Mouse (Mus musculus): ENCODE results near the gene Trim45. TPM values are rescaled to one million over a fixed set of nuclear protein-coding genes. Genes with fewer than 3 reads are reported as not detected.
A peak's percentile ranks its signal among the peaks of the same experiment; 100 is the strongest.

The Trim45 gene
- polyA plus RNA-seq, 1 experiment: 4.6 TPM

DNA sequence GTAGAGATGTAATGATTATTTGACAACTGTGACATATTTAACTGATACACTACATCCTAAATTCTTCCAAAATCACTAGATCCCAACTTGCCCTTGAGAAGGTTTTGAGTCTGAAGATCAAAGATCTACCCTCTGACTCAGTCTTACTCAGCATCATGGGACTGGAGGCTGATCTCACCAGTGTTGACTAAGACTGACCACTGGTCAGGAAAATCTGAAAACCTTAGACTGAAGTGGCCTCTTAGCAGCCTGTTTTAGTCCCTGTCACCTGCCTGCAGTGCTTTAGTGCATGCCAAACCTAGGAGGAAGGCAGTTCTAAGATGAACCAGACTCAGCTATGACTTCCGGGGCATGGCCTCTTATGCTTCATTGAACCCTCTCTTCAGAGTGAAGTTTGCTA is 32.8 kb upstream of the Trim45 start:
- H3K4me2 ChIP-seq (ENCODE audit: low read depth): no peak overlapping the region
- no peaks in the 10 kb centered on the region for H3K27me3 ChIP-seq (ENCODE audit: control insufficient read depth, insufficient read depth, insufficient read length)
- no peaks in the 10 kb centered on the region for H3K79me2 ChIP-seq (ENCODE audit: control insufficient read depth, insufficient read depth)
- TF ChIP-seq TCF3 (IDR thresholded peaks at IDR 0.05; ENCODE audit: insufficient read length, low read depth) (no peak), POLR2A (IDR thresholded peaks at IDR 0.05; ENCODE audit: insufficient read length, low read depth) (no peak), POLR2AphosphoS2 (IDR thresholded peaks at IDR 0.05; ENCODE audit: insufficient read length, low read depth) (no peak), TCF12 (IDR thresholded peaks at IDR 0.05; ENCODE audit: insufficient read depth, poor library complexity, severe bottlenecking) (no peak), REST (IDR thresholded peaks at IDR 0.05; ENCODE audit: insufficient read depth, insufficient read length) (no peak), E2F4 (IDR thresholded peaks at IDR 0.05; ENCODE audit: insufficient read depth) (no peak), MYOD1 (IDR thresholded peaks at IDR 0.05; ENCODE audit: control insufficient read depth in 1 of 3, insufficient read length in 2 of 3, low read depth in 2 of 3) (no peak)
- H3K36me3 ChIP-seq (ENCODE audit: control insufficient read depth, insufficient read depth): no peaks in the 10 kb centered on the region
- H3K4me3 ChIP-seq: no peak overlapping the region
- no peak overlapping the region for H3ac ChIP-seq (ENCODE audit: control insufficient read depth, insufficient read length)

- Histone ChIP-seq H3K79me2 (ENCODE audit: control insufficient read depth, insufficient read depth) (no peaks in the 10 kb centered on the region), H3K4me3 (no peak overlapping the region), H3K36me3 (ENCODE audit: control insufficient read depth, insufficient read depth) (no peaks in the 10 kb centered on the region), H3K27me3 (ENCODE audit: control insufficient read depth, insufficient read depth, insufficient read length) (no peaks in the 10 kb centered on the region), H3ac (ENCODE audit: control insufficient read depth, insufficient read length) (no peak overlapping the region), H3K4me2 (ENCODE audit: low read depth) (peak overlapping the region; percentile 47)
- TF ChIP-seq TCF3 (IDR thresholded peaks at IDR 0.05; ENCODE audit: insufficient read length, low read depth) (no peak), USF1 (IDR thresholded peaks at IDR 0.05; ENCODE audit: low read depth) (no peak), MAX (IDR thresholded peaks at IDR 0.05; ENCODE audit: low read depth) (no peak), MYOD1 (IDR thresholded peaks at IDR 0.05; ENCODE audit: control insufficient read depth in 1 of 3, insufficient read length in 2 of 3, low read depth in 2 of 3) (no peak), E2F4 (IDR thresholded peaks at IDR 0.05; ENCODE audit: insufficient read depth) (no peak), POLR2AphosphoS2 (IDR thresholded peaks at IDR 0.05; ENCODE audit: insufficient read length, low read depth) (no peak), SRF (IDR thresholded peaks at IDR 0.05; ENCODE audit: control insufficient read depth, insufficient read length, low read depth) (no peak), REST (IDR thresholded peaks at IDR 0.05; ENCODE audit: insufficient read depth, insufficient read length) (no peak), POLR2A (IDR thresholded peaks at IDR 0.05; ENCODE audit: insufficient read length, low read depth) (no peak), TCF12 (IDR thresholded peaks at IDR 0.05; ENCODE audit: insufficient read depth, poor library complexity, severe bottlenecking) (no peak), MYOG (IDR thresholded peaks at IDR 0.05; ENCODE audit: control insufficient read depth in 1 of 3, insufficient read depth in 1 of 3, insufficient read length in 2 of 3, low read depth in 2 of 3) (no peak), CEBPB (IDR thresholded peaks at IDR 0.05; ENCODE audit: insufficient read depth, poor library complexity, severe bottlenecking) (no peak)
Observed at GRCm38 (mm10) chr3:100890406-100890805, 31.6 kb upstream of the Trim45 start.

DNA sequence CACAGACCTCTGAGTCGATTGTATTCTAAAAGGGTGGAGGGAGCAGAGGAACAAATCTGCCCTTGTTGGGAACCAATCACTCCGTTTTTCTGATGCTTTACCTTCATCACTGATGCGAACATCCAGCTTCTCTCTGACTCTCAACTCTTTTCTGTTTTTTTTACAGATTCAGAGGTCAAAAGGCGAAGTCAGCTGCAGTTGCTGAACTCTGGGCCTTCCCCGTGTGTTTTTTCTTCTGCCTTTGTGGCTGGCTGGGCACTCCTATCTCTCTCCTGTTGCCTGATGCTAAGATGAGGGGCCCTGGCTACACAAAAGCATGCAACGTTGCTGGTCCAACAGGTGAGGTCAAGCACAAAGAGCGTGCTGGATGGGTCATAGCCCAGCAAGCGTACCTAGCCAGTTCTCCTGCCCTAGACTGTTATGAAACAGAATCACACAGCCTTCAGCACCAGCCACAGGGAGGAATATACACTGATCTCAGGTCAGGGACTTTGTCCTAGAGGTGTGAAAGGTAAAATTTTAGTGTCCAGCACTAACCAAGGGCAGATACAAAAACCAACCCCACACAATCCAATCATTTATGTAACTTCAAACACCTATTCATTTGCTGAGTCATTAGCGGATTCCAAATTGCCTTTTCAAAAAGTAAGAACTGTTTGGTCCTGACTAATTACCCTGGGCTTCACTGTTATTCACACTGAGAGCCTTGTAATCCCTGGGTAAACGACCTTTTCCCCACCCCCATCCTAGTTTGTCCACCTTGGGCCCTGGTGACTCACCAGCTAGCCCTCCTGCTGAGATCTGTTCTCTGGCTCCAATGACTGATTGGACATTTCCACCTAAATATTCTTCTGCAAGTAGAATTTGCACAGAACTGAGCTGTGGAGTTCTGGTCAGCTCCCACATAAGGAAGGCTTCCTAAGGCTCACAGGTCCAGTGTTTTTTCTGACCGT is 29.3 kb upstream of the Trim45 start:
- no peaks in the 10 kb centered on the region for H3K79me2 ChIP-seq (ENCODE audit: control insufficient read depth, insufficient read depth)
- no peak overlapping the region for H3ac ChIP-seq (ENCODE audit: control insufficient read depth, insufficient read length)
- H3K4me3 ChIP-seq: no peak overlapping the region
- no peaks in the 10 kb centered on the region for H3K27me3 ChIP-seq (ENCODE audit: control insufficient read depth, insufficient read depth, insufficient read length)
- H3K4me2 ChIP-seq (ENCODE audit: low read depth): no peak overlapping the region
- H3K36me3 ChIP-seq (ENCODE audit: control insufficient read depth, insufficient read depth): no peaks in the 10 kb centered on the region
- no peak for TF ChIP-seq TCF3 (IDR thresholded peaks at IDR 0.05; ENCODE audit: insufficient read length, low read depth)
- no peak for TF ChIP-seq USF1 (IDR thresholded peaks at IDR 0.05; ENCODE audit: low read depth)
- no peak for TF ChIP-seq MAX (IDR thresholded peaks at IDR 0.05; ENCODE audit: low read depth)
- TF ChIP-seq MYOG (IDR thresholded peaks at IDR 0.05; ENCODE audit: control insufficient read depth in 1 of 3, insufficient read depth in 1 of 3, insufficient read length in 2 of 3, low read depth in 2 of 3): no peak
- TF ChIP-seq SRF (IDR thresholded peaks at IDR 0.05; ENCODE audit: control insufficient read depth, insufficient read length, low read depth): no peak
- no peak for TF ChIP-seq E2F4 (IDR thresholded peaks at IDR 0.05; ENCODE audit: insufficient read depth)
- no peak for TF ChIP-seq CEBPB (IDR thresholded peaks at IDR 0.05; ENCODE audit: insufficient read depth, poor library complexity, severe bottlenecking)
- TF ChIP-seq MYOD1 (IDR thresholded peaks at IDR 0.05; ENCODE audit: control insufficient read depth in 1 of 3, insufficient read length in 2 of 3, low read depth in 2 of 3): no peak
- TF ChIP-seq REST (IDR thresholded peaks at IDR 0.05; ENCODE audit: insufficient read depth, insufficient read length): no peak
- TF ChIP-seq POLR2A (IDR thresholded peaks at IDR 0.05; ENCODE audit: insufficient read length, low read depth): no peak
- TF ChIP-seq POLR2AphosphoS2 (IDR thresholded peaks at IDR 0.05; ENCODE audit: insufficient read length, low read depth): no peak
- no peak for TF ChIP-seq TCF12 (IDR thresholded peaks at IDR 0.05; ENCODE audit: insufficient read depth, poor library complexity, severe bottlenecking)

DNA sequence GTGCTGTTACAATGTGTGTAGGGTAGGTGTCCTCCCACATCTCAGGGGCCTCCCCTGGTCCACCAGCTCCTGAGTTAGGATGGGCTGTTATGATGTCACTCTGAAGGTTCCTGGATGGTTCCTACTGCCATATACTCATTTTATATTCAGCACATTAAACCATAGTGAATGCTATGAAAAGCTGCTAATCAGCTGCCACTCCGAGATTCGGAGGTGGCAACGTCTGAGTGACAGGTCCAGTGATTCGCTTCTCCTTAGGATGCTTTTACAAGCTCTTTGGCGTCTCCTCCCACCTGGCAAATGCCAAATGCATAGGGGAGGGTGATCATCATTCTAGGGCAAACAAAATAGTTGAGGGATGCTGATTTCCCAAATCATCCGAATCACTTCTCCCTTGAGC is 26.5 kb upstream of the Trim45 start:
- Histone ChIP-seq H3K79me2 (ENCODE audit: control insufficient read depth, insufficient read depth) (no peaks in the 10 kb centered on the region), H3K36me3 (ENCODE audit: control insufficient read depth, insufficient read depth) (no peaks in the 10 kb centered on the region), H3K4me2 (ENCODE audit: low read depth) (no peak overlapping the region), H3K4me3 (no peak overlapping the region), H3ac (ENCODE audit: control insufficient read depth, insufficient read length) (no peak overlapping the region), H3K27me3 (ENCODE audit: control insufficient read depth, insufficient read depth, insufficient read length) (no peaks in the 10 kb centered on the region)
- TF ChIP-seq MYOD1 (IDR thresholded peaks at IDR 0.05; ENCODE audit: control insufficient read depth in 1 of 3, insufficient read length in 2 of 3, low read depth in 2 of 3): no peak
- no peak for TF ChIP-seq TCF12 (IDR thresholded peaks at IDR 0.05; ENCODE audit: insufficient read depth, poor library complexity, severe bottlenecking)
- no peak for TF ChIP-seq USF1 (IDR thresholded peaks at IDR 0.05; ENCODE audit: low read depth)
- no peak for TF ChIP-seq MAX (IDR thresholded peaks at IDR 0.05; ENCODE audit: low read depth)
- TF ChIP-seq TCF3 (IDR thresholded peaks at IDR 0.05; ENCODE audit: insufficient read length, low read depth): no peak
- no peak for TF ChIP-seq REST (IDR thresholded peaks at IDR 0.05; ENCODE audit: insufficient read depth, insufficient read length)
- no peak for TF ChIP-seq MYOG (IDR thresholded peaks at IDR 0.05; ENCODE audit: control insufficient read depth in 1 of 3, insufficient read depth in 1 of 3, insufficient read length in 2 of 3, low read depth in 2 of 3)
- no peak for TF ChIP-seq POLR2AphosphoS2 (IDR thresholded peaks at IDR 0.05; ENCODE audit: insufficient read length, low read depth)
- no peak for TF ChIP-seq E2F4 (IDR thresholded peaks at IDR 0.05; ENCODE audit: insufficient read depth)
- TF ChIP-seq CEBPB (IDR thresholded peaks at IDR 0.05; ENCODE audit: insufficient read depth, poor library complexity, severe bottlenecking): no peak
- no peak for TF ChIP-seq SRF (IDR thresholded peaks at IDR 0.05; ENCODE audit: control insufficient read depth, insufficient read length, low read depth)
- no peak for TF ChIP-seq POLR2A (IDR thresholded peaks at IDR 0.05; ENCODE audit: insufficient read length, low read depth)
